Mouse (Mus musculus) embryonic fibroblast, embryonic 13.5 days (primary cell): ENCODE data around the gene Aif1.

Experiments used
- CTCF ChIP-seq: IDR thresholded peaks from 2 replicates; pipeline ENCODE4 v1.5.1; 2011; ENCODE audit warnings: mild to moderate bottlenecking, control low read depth, low read length, moderate library complexity, borderline replicate concordance; ENCODE audit not compliant: insufficient read depth
- POLR2A ChIP-seq: IDR thresholded peaks from 2 replicates; pipeline ENCODE4 v1.6.1; 2011; ENCODE audit warnings: low read depth, mild to moderate bottlenecking, control low read depth, low read length, moderate library complexity

- no peak for TF ChIP-seq CTCF
- no peak for TF ChIP-seq POLR2A
Observed at GRCm38 (mm10) chr17:35192924-35193323, 17.1 kb upstream of the Aif1 start.
